Mouse (Mus musculus) MEL (cell line): ENCODE measurements around the gene Polr2l. TPM values are rescaled to one million over a fixed set of nuclear protein-coding genes. Genes with fewer than 3 reads are reported as not detected.
"Not testable (repeated sequence)": the region's sequence is repeated elsewhere in the genome, so short reads cannot be mapped to it uniquely, and the experiment has no call there.

Experiments
- DNase-seq: peaks from one replicate; pipeline ENCODE4 v3.0.0; 2011; ENCODE audit warnings: low read depth, low spot score
- H3K27ac ChIP-seq: 2 replicates; pipeline ENCODE4 v1.5.1; 2012; ENCODE audit warnings: low read depth, mild to moderate bottlenecking, control low read depth, low read length, moderate library complexity; ENCODE audit not compliant: control insufficient read depth
- H3K27me3 ChIP-seq, 2 experiments: fragments of 150-350 bp in 1 of 2; sonication (generic) in 1 of 2; 2 replicates each; pipeline ENCODE4 v1.6.1; 2012; ENCODE audit warnings: low read length in 2 of 2, mild to moderate bottlenecking in 2 of 2, improper control_type of control experiment in 1 of 2, moderate library complexity in 1 of 2; ENCODE audit not compliant: insufficient read depth in 2 of 2, control insufficient read depth in 1 of 2
- H3K36me3 ChIP-seq, 2 experiments: 2 replicates each; pipeline ENCODE4 v1.6.1; 2012 to 2014; ENCODE audit warnings: low read length in 2 of 2, improper control_type of control experiment in 1 of 2, inconsistent platforms in 1 of 2, mild to moderate bottlenecking in 1 of 2; ENCODE audit not compliant: insufficient read depth in 2 of 2, control insufficient read depth in 1 of 2
- H3K4me1 ChIP-seq, 2 experiments: fragments of 150-350 bp in 1 of 2; sonication (generic) in 1 of 2; 2 replicates each; pipeline ENCODE4 v1.6.1; 2012; ENCODE audit warnings: low read length in 2 of 2, improper control_type of control experiment in 1 of 2, mild to moderate bottlenecking in 1 of 2; ENCODE audit not compliant: insufficient read depth in 2 of 2, control insufficient read depth in 1 of 2
- H3K4me3 ChIP-seq, 2 experiments: fragments of 150-350 bp in 1 of 2; sonication (generic) in 1 of 2; 2 replicates each; pipeline ENCODE4 v1.5.1; 2012; ENCODE audit warnings: low read depth in 2 of 2, low read length in 2 of 2, mild to moderate bottlenecking in 2 of 2, moderate library complexity in 2 of 2, control low read depth in 1 of 2, improper control_type of control experiment in 1 of 2; ENCODE audit not compliant: control insufficient read depth in 1 of 2, insufficient read depth in 1 of 2
- H3K79me2 ChIP-seq: 2 replicates; pipeline ENCODE4 v1.6.1; 2012; ENCODE audit warnings: mild to moderate bottlenecking, low read length, moderate library complexity; ENCODE audit not compliant: control insufficient read depth, poor library complexity, insufficient read depth
- H3K9ac ChIP-seq: 2 replicates; pipeline ENCODE4 v1.6.1; 2012; ENCODE audit warnings: low read depth, mild to moderate bottlenecking, control low read depth, low read length, moderate library complexity; ENCODE audit not compliant: control insufficient read depth, poor library complexity, severe bottlenecking
- H3K9me3 ChIP-seq: fragments of 150-350 bp; sonication (generic); replicated peaks from 2 replicates; pipeline ENCODE4 v1.6.1; 2012; ENCODE audit warnings: mild to moderate bottlenecking, low read length, improper control_type of control experiment, moderate library complexity; ENCODE audit not compliant: insufficient read depth
- CHD1 ChIP-seq: IDR thresholded peaks from 2 replicates; pipeline ENCODE4 v1.6.1; 2012; ENCODE audit warnings: low read depth, mild to moderate bottlenecking, inconsistent platforms, low read length, improper control_type of control experiment
- CHD2 ChIP-seq: IDR thresholded peaks from 2 replicates; pipeline ENCODE4 v1.6.1; 2011; ENCODE audit warnings: low read length, improper control_type of control experiment
- E2F4 ChIP-seq: IDR thresholded peaks from 2 replicates; pipeline ENCODE4 v1.6.1; 2011; ENCODE audit warnings: low read depth, low read length, improper control_type of control experiment, borderline replicate concordance
- ELF1 ChIP-seq: IDR thresholded peaks from 2 replicates; pipeline ENCODE4 v1.6.1; 2014; ENCODE audit warnings: low read depth, mild to moderate bottlenecking, inconsistent platforms, low read length, improper control_type of control experiment, moderate library complexity
- EP300 ChIP-seq, 2 experiments: IDR thresholded peaks; 2 replicates each; pipeline ENCODE4 v1.6.1; 2011; ENCODE audit warnings: improper control_type of control experiment in 2 of 2, low read length in 2 of 2, low read depth in 1 of 2, mild to moderate bottlenecking in 1 of 2
- HCFC1 ChIP-seq: IDR thresholded peaks from 2 replicates; pipeline ENCODE4 v1.6.1; 2012; ENCODE audit warnings: low read depth, mild to moderate bottlenecking, inconsistent platforms, low read length, improper control_type of control experiment, moderate library complexity
- KAT2A ChIP-seq: conservative IDR thresholded peaks from 2 replicates; pipeline ENCODE4 v1.6.1; 2012; ENCODE audit warnings: low read depth, low read length, improper control_type of control experiment, inconsistent platforms
- MAFK ChIP-seq: IDR thresholded peaks from 2 replicates; pipeline ENCODE4 v1.6.1; 2011; ENCODE audit warnings: low read depth, mild to moderate bottlenecking, low read length, improper control_type of control experiment, borderline replicate concordance
- MAX ChIP-seq: IDR thresholded peaks from 2 replicates; pipeline ENCODE4 v1.6.1; 2011; ENCODE audit warnings: low read length, improper control_type of control experiment
- MAZ ChIP-seq: IDR thresholded peaks from 2 replicates; pipeline ENCODE4 v1.6.1; 2012; ENCODE audit warnings: low read depth, mild to moderate bottlenecking, inconsistent platforms, low read length, improper control_type of control experiment
- MEF2A ChIP-seq: IDR thresholded peaks from 2 replicates; pipeline ENCODE4 v1.6.1; 2014; ENCODE audit warnings: low read depth, mild to moderate bottlenecking, inconsistent platforms, low read length, improper control_type of control experiment; ENCODE audit not compliant: poor library complexity, insufficient replicate concordance, severe bottlenecking; ENCODE audit errors: extremely low read depth
- MXI1 ChIP-seq: IDR thresholded peaks from 2 replicates; pipeline ENCODE4 v1.6.1; 2011; ENCODE audit warnings: mild to moderate bottlenecking, low read depth, low read length, improper control_type of control experiment
- MYB ChIP-seq: IDR thresholded peaks from 2 replicates; pipeline ENCODE4 v1.6.1; 2011; ENCODE audit warnings: mild to moderate bottlenecking, low read depth, low read length, improper control_type of control experiment
- NELFE ChIP-seq: IDR thresholded peaks from 2 replicates; pipeline ENCODE4 v1.6.1; 2011; ENCODE audit warnings: low read depth, low read length, improper control_type of control experiment
- POLR2A ChIP-seq, 2 experiments: IDR thresholded peaks; 2 replicates each; pipeline ENCODE4 v1.6.1; 2011 to 2012; ENCODE audit warnings: low read length in 2 of 2, mild to moderate bottlenecking in 2 of 2, control low read depth in 1 of 2, improper control_type of control experiment in 1 of 2, low read depth in 1 of 2, moderate library complexity in 1 of 2; ENCODE audit not compliant: control insufficient read depth in 1 of 2, insufficient read depth in 1 of 2, poor library complexity in 1 of 2
- POLR2AphosphoS2 ChIP-seq: IDR thresholded peaks from 2 replicates; pipeline ENCODE4 v1.6.1; 2011; ENCODE audit warnings: low read length, improper control_type of control experiment
- RAD21 ChIP-seq: IDR thresholded peaks from 2 replicates; pipeline ENCODE4 v1.6.1; 2011; ENCODE audit warnings: mild to moderate bottlenecking, low read depth, low read length, improper control_type of control experiment
- SIN3A ChIP-seq: IDR thresholded peaks from 2 replicates; pipeline ENCODE4 v1.6.1; 2012; ENCODE audit warnings: low read length, improper control_type of control experiment, inconsistent platforms
- TAL1 ChIP-seq: IDR thresholded peaks from 2 replicates; pipeline ENCODE4 v1.6.1; 2012; ENCODE audit warnings: mild to moderate bottlenecking, inconsistent platforms, low read length, moderate library complexity, mixed read lengths
- TBP ChIP-seq: IDR thresholded peaks from 2 replicates; pipeline ENCODE4 v1.8.0; 2011; ENCODE audit warnings: low read depth, low read length, improper control_type of control experiment
- TCF12 ChIP-seq: IDR thresholded peaks from 2 replicates; pipeline ENCODE4 v1.6.1; 2014; ENCODE audit warnings: low read depth, mild to moderate bottlenecking, inconsistent platforms, low read length, improper control_type of control experiment, moderate library complexity
- USF1 ChIP-seq: IDR thresholded peaks from 2 replicates; pipeline ENCODE4 v1.6.1; 2014; ENCODE audit warnings: low read depth, mild to moderate bottlenecking, inconsistent platforms, low read length, improper control_type of control experiment, moderate library complexity
- USF2 ChIP-seq, 2 experiments: IDR thresholded peaks; 2 replicates each; pipeline ENCODE4 v1.6.1; 2011 to 2012; ENCODE audit warnings: improper control_type of control experiment in 2 of 2, low read length in 2 of 2, borderline replicate concordance in 1 of 2, inconsistent platforms in 1 of 2, low read depth in 1 of 2, mild to moderate bottlenecking in 1 of 2; ENCODE audit not compliant: insufficient read depth in 1 of 2
- ZC3H11A ChIP-seq: IDR thresholded peaks from 2 replicates; pipeline ENCODE4 v1.6.1; 2012; ENCODE audit warnings: low read depth, mild to moderate bottlenecking, inconsistent platforms, low read length, improper control_type of control experiment
- ZKSCAN1 ChIP-seq: IDR thresholded peaks from 2 replicates; pipeline ENCODE4 v1.6.1; 2012; ENCODE audit warnings: low read depth, mild to moderate bottlenecking, inconsistent platforms, low read length, improper control_type of control experiment, moderate library complexity
- ZMIZ1 ChIP-seq: IDR thresholded peaks from 2 replicates; pipeline ENCODE4 v1.6.1; 2012; ENCODE audit warnings: low read depth, mild to moderate bottlenecking, inconsistent platforms, low read length, improper control_type of control experiment, moderate library complexity
- ZNF384 ChIP-seq: IDR thresholded peaks from 2 replicates; pipeline ENCODE4 v1.6.1; 2012; ENCODE audit warnings: low read depth, mild to moderate bottlenecking, inconsistent platforms, low read length, improper control_type of control experiment
- polyA plus RNA-seq, 2 experiments: library from polyadenylated mRNA; stranded (reverse) in 1 of 2; unstranded in 1 of 2; fragments of >175 nt in 1 of 2; fragments of >200 nt in 1 of 2; gene quantifications; 2 replicates each; pipeline versions ENCODE4 v1.2.1 to v1.2.4; 2012; ENCODE audit warnings: low replicate concordance in 2 of 2, low read depth in 1 of 2; ENCODE audit not compliant: insufficient read length in 2 of 2, insufficient read depth in 1 of 2, missing spikeins in 1 of 2
- total RNA-seq: library from RNA; depleted of rRNA; stranded (reverse); fragments of 300-350 nt; gene quantifications from 2 replicates; pipeline ENCODE4 v1.2.3, GENCODE M21; 2012

Gene Polr2l
- total and polyA plus RNA-seq, 3 experiments: 82.4 to 114 TPM; not detected in 1

- TF ChIP-seq MEF2A (no peak), ELF1 (peak; percentile 94), CHD2 (no peak), USF2 (IDR thresholded peaks at IDR 0.05; ENCODE audit: borderline replicate concordance in 1 of 2, insufficient read depth in 1 of 2, low read depth in 1 of 2, low read length in 2 of 2) (no peak), EP300 (IDR thresholded peaks at IDR 0.05; ENCODE audit: low read depth in 1 of 2, low read length in 2 of 2) (no peak), HCFC1 (peak; percentile 94), ZNF384 (peak; percentile 50), RAD21 (no peak), MAFK (no peak), E2F4 (no peak), ZKSCAN1 (no peak), USF1 (peak; percentile 85), SIN3A (peak; percentile 93)
- TF ChIP-seq, all 39 proteins: peak for 21
Measured at GRCm38 (mm10) chr7:141447110-141447991, 27.6 kb downstream of the Polr2l start, which contains the start of gene Rplp2 (continued).

- H3K4me3 ChIP-seq: peak overlapping the region; percentile 45 to 87
- H3K9ac ChIP-seq: peak overlapping the region; percentile 80
- peak; percentile 83 for TF ChIP-seq ZNF384
- not testable (repeated sequence) for DNase-seq, H3K27me3 ChIP-seq, H3K9me3 ChIP-seq
- peak overlapping the region; percentile 69 for H3K27ac ChIP-seq
- H3K36me3 ChIP-seq: peaks cover 15 to 32% of the 10 kb centered on the region in 2 experiments
- peaks cover 0 to 36% of the 10 kb centered on the region in 2 experiments; a peak in 2 of 4 replicates for H3K4me1 ChIP-seq
- H3K79me2 ChIP-seq: peaks cover 46% of the 10 kb centered on the region
Measured at GRCm38 (mm10) chr7:141446374-141446773, 28.6 kb downstream of the Polr2l start.

GRCm38 (mm10) chr7:141443828-141444237 is 31.1 kb downstream of the Polr2l start, which contains the start of gene Pidd1:
Pidd1 (minus strand) TSS chr7:141444025.
- DNase-seq: peak; percentile 91
- no peaks in the 10 kb centered on the region for H3K27me3 ChIP-seq
- H3K9ac ChIP-seq: peak within 1 kb of the TSS; percentile 88
- no peaks in the 10 kb centered on the region for H3K9me3 ChIP-seq
- H3K4me3 ChIP-seq: peak within 1 kb of the TSS; percentile 62 to 85
- peaks cover 0 to 19% of the 10 kb centered on the region in 2 experiments; a peak in 2 of 4 replicates for H3K4me1 ChIP-seq
- peaks cover 8 to 18% of the 10 kb centered on the region in 2 experiments for H3K36me3 ChIP-seq
- H3K27ac ChIP-seq: peak within 1 kb of the TSS; percentile 84
- peaks cover 36% of the 10 kb centered on the region for H3K79me2 ChIP-seq
- TF ChIP-seq POLR2AphosphoS2 (peak; percentile 81), MAX (peak; percentile 80), ELF1 (peak; percentile 90), MYB (no peak), TAL1 (no peak), E2F4 (peak; percentile 99), HCFC1 (peak; percentile 76), KAT2A (no peak; the same call in 1 of the 2 replicates), CHD1 (no peak), NELFE (peak; percentile 79), POLR2A (IDR thresholded peaks at IDR 0.05; ENCODE audit: control insufficient read depth in 1 of 2, insufficient read depth in 1 of 2, low read depth in 1 of 2, low read length in 2 of 2, poor library complexity in 1 of 2) (peak; percentile 66 to 91; a peak in 3 of 4 replicates), SIN3A (peak; percentile 82), ZKSCAN1 (no peak), ZC3H11A (no peak), ZMIZ1 (0 out of 2 replicates have a peak, but pooled peaks have one; percentile 41), MXI1 (peak; percentile 90), TBP (peak; percentile 77), MAZ (no peak; the same call in 1 of the 2 replicates), TCF12 (peak; percentile 63)
